Mouse (Mus musculus) gastrocnemius, adult 18-20 months (tissue): ENCODE data around the gene Mob1a. TPM values are rescaled to one million over a fixed set of nuclear protein-coding genes. Genes with fewer than 3 reads are reported as not detected.
A peak's percentile ranks its signal among the peaks of the same experiment; 100 is the strongest.

Experiments used
- DNase-seq: peaks from one replicate; pipeline ENCODE4 v3.0.0; 2021; ENCODE audit warnings: low spot score
- long read RNA-seq, 2 experiments: library from polyadenylated mRNA; stranded (forward); transcript quantifications; one replicate each; pipeline ENCODE4 v2.0.0; 2021
- total RNA-seq, 2 experiments: library from RNA; stranded (reverse); gene quantifications; 2 replicates each; pipeline ENCODE4 v1.2.3; 2021

Gene Mob1a
- total RNA-seq: 10 to 100 TPM in 1 of 2 experiments, 1 to 10 TPM in 1; 8.0 to 12.4 TPM
- long read RNA-seq, experiment 1, full-length matches to known transcripts: 2 of 5 reads
- long read RNA-seq, experiment 1, partial matches to known transcripts: 0 of 5 reads
- long read RNA-seq, experiment 1, other reads (novel, unspliced or antisense): 3 of 5 reads
- long read RNA-seq, experiment 2, full-length matches to known transcripts: 2 of 5 reads
- long read RNA-seq, experiment 2, partial matches to known transcripts: 0 of 5 reads
- long read RNA-seq, experiment 2, other reads (novel, unspliced or antisense): 3 of 5 reads

DNA sequence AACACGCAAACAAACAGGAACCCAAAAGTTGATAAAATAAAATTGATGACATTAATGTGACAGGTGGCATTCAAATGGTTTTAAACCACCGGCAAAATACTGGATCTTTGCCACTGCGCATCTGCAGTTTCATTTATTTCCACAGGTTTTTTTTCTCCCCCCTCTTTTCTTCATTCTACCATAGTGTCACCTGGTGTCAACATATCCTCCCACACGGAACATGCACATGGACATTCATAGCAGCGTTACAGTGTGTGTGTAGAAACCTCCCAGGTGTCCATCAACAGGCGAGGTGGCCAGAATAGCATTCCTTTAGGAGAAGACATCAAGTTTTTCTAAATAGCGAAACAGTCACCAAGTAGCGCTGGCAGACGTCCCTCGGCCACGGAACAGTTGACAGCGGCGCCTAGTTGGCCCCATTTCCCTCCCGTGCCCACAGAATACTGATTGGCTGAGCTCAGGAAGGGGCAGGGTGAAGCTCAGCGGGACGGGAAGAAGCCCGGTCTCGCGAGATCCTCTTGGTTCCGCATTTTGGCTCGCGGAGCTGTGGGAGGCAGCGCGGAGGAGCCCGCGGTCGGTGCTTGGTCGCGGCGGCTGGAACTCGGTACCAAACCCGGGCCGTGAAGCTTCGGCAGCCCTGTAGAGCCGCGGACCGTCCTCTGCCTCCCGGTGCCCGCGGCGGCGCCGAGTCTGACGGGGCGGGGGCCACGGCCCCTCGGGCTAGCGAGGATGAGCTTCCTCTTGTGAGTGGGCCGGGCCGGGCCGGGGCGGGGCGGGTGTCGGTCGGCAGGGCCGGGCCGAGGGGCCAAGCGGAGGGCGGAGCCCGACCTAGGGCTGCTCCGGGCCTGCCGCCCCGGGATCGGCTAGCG lies at the start of gene Mob1a, which contains the start of gene Mthfd2:
TSS of gene Mob1a (plus strand) at position 492 of the 869 bp plus-strand sequence.
TSS of gene Mthfd2 (minus strand) at position 384 of the 869 bp plus-strand sequence.
- peak; percentile 96 for DNase-seq

DNA sequence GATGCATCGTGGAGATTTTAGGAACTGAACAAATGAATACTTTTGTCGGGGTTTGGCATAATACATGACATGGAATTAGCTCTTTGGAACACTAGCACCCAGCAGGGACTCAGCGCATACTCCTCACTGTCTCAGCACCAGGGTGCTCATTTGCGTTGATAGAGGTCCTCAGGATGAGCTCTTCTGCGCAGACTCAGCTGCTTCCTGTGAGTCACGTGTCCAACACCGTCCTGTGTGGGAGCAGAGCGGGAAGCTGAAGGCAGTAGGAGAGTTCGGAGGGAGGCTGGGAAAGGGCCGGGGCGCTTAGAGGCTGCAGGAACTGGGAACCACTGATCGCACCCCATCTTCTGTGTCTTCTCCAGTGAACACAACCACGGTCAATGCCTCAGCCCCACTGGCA lies 48.7 kb upstream of the Mob1a start:
- DNase-seq: no peak

DNA sequence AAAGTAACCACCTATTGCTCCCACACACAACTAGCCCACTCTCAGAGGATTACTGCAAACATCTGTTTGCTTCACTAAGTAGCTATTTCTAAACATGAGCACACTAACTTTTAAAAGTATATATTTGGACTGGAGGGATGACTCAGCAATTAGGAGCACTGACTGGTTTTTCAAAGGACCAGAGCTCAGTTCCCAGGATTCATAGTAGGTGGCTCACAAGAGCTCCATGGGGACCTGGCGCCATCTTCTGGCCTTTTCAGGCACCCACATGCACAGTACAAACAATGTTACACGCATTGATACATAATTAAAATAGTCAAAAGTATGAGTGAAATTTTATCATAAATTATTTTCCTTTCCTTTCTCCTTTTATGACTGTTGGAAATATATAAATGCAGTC lies 46.9 kb upstream of the Mob1a start:
- no peak for DNase-seq

DNA sequence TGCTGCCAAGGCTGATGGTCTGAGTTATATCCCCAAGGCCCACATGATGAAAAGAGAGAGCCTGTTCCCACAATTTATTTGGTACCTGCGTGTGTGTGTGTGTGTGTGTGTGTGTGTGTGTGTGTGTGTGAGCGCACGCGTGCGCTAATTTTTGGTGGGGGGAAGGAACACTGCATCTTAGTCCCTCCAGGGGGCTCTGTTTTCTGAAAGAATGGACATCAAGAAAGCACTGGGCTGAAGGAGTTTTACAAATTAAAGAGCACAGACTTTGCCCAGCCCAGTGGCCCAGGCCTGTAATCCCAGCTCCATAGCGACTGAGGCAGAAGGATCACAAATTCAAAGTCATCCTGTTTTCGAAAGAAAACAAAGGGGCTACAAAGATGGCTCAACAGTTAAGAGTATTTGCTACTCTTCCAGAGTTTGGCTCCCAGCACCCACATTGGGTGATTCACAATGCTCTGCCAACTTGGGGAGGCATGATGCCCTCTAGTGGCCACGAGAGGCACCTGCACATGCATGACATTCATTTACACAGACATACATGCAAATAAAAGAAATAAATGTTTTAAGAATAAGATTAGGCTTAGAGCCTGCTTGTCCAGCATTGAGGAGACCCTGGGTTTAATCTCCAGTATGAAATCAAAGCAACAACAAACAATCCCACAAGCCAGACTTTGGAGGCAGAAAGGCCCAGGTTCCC lies 45.4 kb upstream of the Mob1a start:
- DNase-seq: no peak

DNA sequence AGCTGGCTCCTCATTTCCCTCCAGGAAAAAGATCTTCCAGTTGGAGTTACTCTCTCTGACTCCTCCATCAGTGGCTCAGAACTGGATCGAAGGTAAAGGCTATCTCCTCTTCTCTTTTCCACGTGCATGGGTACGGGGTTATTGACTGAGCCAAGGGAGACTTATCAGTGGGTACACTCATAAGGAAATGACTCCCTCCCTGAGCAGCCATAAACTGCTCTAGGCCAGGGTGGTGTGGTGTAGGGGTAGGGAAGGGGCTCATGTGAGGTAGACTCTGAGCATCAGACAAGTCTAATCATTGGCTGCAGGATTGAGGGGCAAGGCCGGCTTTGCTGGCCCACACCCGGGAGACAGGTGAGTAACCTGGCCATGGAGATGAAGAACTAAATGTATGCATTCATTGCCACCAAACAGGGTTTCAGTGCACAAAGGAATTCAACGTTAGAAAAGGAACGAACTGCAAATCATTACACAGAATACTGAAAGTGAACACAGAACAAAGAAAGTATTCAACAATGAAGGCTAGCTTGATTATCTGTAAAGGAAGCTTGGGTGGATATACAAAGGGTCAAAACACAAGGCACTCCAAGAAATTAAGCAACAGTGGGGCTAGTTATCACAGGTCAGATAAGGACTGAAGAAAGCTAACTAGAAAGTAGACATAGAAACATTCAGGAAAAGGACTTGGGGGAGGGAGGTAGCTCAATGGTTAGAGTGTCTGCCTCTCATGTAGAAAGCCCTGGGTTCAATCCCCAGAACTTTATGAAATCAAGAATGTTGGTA lies 25.2 kb upstream of the Mob1a start:
- DNase-seq: no peak

DNA sequence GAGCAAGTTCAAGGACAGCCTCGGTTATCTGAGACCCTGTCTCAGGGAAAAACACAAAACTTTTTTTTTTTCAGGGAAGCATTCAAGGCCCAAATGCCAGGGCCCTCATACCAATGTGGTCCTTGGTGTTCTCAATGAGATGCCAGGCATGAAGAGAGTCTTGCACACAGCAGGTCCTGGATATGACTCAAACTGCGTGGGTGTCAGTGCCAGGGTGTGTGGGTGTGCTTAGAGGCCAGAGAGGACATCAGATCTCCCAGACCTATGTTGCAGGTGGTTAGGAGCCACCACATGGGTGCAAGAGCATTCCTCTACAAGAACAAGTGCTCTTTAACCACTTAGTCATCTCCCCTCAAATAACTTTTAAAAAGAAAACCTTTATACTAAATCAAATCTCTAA lies 24.5 kb upstream of the Mob1a start:
- DNase-seq: no peak

DNA sequence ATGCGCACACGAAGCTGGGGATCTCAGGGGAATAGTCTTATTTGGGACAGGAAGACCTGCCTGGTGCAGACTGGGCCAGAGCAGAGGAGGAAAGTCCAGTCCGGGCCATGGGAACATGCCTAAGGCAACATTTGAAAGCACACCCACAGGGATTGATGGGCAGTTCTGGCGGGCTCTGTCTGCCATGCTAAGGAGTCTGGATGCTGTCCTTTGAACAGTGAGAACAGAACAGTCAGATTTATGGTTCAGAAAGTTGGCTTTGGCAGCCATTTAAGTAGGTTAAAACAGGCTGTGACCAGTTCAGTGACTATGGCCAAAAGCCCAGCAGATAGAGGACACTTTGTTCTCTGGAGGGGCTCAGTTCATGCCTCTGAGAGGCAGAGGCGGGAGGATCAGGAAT lies 23.6 kb upstream of the Mob1a start:
- DNase-seq: no peak

DNA sequence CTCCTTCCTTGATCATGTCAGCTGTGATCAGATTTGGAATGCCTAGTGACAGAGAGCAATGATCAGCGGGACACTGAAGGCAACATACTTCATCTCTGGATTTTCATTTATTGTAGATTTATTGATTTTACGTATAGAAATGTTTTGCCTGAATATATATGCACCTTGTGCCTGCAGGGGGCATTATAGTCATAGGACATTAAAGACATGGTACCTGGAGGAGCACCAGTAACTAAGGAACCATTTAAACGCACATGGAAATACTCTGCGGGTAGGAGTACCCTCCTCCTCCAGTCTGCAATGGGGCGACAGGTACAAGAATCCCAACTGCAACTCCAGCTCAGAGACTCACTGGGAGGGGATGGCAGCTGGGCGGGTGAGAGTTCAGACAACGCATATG lies 16.8 kb upstream of the Mob1a start:
- DNase-seq: no peak

DNA sequence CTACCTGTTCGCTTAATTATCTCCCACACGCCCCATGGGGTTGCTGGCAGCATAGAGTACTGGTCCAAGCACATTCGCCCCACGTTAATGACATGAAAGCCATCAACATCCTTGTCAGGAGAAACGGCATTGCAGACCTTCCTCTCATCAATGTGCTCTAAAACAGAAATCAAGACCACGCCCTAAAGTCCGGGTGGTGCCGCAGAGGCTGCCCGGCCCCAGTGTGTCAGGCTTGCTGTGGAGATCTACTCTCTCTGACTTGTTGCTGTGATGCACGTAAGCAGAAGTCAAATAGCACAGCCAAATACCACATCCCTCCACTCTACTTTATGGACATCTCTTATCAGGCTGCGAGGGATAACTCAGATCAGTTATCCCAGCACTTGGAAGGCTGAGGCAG lies 14.6 kb upstream of the Mob1a start:
- DNase-seq: no peak

DNA sequence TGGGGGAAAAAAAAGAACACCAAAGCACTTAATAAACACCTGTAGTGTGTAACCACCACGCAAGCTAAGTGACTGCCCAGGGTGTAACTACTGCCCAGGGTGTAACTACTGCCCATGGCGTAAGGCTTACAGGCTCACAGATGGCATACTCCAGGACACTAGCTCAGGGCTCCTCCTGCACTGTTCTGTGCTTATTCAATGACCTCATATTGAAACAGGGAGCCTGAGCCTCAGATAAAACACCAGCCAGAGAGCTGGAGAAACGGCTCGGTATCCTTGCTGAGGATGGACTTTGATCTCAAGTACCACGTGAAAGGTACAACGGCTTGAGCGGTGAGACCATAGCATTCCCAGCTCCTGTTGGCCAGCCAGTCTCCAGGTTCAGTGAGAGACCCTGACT lies 13.8 kb upstream of the Mob1a start:
- DNase-seq: no peak

DNA sequence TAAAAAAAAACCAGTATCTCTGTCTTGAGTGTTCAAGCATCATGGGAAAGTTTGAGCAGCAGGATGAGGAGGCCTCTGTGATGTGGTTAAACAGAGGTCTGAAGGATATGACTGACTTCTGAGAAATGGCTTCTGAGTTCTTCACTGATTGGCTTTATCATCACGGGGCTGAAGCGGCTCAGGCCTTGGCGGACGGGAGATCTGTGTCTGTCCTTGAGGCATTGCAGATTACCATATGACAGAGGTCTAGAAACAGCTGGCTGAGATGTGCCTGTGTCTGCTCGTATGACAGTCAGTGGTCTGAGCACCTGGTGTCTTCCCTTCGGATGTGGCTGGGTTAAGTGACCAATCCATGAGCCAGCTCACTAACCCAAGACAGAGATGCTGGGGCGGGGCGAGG lies 13.3 kb upstream of the Mob1a start:
- no peak for DNase-seq

DNA sequence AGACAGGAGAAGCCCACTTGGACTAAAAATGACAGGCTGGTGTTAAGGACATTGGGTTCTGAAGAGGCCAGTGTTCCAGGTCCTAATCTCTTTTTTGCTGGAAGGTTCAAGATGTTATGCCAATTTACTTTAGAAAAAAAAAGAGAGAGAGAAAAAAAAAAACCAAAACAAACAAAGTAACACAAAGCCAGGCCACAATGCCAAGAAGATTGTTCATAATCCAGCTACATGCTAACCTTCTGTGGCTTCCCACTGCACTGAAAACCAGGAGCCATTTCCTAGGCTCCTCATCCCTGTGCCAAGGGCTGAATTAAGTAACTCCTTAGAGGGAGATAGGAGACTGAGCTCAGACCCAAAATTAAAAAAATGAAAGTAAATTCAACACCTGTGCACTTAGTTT lies 10.5 kb upstream of the Mob1a start:
- no peak for DNase-seq

DNA sequence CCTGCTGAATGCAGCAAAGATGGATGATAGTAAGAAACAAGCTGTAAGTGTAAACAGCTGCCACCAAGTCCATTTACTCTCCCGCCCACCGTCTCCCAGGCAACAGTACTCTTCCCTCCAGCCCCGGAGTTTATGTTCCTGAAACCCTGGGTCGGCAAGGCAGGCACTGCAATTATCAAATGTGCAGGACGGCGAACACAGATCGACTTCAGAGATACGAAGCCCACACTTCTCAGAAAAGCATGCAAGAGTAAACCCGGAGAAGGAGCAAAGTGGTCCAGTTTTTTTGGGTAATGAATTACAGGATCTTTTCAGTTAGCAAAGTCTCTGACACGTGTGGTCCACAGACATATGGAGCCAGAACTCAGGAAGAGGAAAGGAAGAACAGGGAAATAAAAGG lies 9.8 kb upstream of the Mob1a start:
- no peak for DNase-seq

DNA sequence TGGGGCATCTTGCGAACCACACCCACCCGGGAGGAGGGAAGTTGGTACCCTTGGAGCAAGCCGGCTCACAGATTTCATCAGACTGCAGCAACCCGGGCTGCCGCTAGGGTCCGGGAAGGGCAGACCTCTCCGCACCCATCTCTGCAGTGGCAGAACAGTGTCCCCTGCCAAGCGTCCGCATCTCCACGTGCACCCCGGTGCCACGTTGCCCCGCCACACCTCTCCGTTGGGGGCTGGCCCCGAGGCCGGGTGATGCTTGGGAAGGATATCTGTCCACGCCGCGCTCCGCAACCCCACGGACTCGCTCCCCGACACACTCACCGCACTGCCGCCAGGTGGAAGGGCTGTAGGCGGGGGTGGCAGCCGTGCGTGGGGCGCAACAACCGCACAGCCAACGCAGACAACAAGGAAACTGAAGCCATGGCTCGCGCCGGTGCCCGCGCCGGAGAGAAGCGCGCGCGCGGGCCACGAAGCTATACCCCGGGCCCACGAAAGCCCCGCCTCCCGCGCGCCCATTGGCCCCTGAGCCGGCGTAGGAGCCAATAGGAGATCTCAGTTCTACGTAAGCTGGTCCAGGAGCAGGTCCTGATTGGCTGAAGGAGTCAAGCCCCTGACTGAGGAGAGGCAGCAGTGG lies 8.6 kb upstream of the Mob1a start:
- peak; percentile 91 for DNase-seq

DNA sequence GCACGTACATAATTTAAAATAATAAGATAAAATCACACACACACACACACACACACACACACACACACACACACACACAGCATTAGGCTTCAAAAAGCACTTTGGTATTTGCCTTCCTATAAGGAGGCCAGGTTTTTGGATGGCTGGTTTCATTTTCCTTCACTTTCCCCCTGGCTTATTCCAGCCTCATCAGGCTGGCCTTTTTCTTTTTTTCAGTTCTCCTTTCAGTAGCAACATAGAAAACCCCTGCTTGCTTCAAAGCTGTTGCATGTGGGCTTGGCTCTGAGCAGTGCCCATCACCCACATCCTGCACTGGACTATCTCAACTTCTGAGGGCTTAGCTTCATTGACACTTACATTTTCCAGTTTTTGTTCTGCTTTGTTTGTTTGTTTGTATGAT lies 3.9 kb upstream of the Mob1a start:
- no peak for DNase-seq

DNA sequence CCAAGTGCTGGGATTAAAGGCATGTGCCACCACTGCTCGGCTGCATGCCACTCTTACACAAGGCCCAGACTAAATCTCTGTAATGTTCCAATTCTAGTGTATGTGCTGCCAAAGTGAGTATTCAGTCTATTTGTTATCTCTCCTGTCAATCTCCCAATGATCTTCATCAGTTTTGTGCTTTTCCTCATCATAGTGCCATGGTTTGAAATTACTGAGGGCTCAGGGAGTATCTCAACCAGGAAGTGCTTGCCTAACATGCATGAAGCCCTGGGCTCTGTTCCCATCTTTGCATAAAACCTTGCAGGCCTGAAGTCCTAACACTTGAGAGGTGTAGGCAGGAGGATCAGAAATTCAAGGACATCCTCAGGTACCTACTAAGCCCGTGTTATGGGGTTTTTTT lies 3.0 kb upstream of the Mob1a start:
- no peak for DNase-seq

DNA sequence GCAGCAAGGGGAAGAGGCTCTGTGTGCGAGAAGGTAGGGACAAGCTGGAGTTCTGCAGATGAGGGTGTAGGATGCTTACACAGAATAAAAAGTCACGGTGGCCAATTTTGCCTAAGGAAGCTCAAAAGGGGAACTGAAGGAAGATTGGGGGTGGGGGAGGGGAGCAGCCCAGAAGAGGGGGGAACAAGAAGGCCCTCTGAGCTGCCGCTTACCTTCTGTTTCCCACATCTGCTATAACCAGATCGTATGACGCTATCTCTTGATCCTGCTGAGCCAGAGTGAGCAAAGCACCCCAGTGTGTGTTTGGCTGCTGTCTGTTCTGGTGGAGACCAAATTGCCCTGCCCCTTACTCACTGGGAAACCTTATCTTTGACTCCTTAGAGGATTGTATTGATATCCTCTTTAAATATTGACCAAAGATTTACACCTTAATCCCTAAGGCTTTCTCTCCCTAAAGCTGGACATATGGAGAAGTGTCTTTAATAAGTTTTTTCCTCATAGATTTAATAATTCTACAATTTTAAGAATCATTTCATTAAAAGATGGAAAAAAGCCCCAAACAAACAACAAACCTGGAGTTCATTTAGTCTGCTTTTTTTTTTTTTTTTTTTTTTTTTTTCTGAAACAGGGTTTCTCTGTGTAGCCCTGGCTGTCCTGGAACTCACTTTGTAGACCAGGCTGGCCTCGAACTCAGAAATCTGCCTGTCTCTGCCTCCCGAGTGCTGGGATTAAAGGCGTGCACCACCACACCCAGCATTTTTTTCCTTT lies 2.0 kb upstream of the Mob1a start:
- DNase-seq: no peak

DNA sequence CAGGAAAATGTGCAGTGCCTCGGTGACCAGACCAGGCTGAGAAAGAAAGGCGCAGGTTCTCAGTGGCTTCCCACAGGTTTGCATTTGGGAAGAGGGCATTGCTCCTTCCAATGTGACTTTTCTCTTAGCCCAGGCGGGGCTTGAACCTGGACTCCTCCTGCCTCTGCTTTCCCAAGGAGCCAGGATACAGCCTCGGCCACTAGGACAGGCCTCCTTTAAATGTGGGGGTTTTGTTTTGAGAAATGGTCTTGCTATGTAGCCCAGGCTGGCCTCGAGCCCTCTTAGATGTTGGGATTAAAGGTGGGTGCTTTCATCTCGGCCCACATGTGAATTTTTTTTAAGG lies 549 bp downstream of the Mob1a start:
- DNase-seq: no peak

DNA sequence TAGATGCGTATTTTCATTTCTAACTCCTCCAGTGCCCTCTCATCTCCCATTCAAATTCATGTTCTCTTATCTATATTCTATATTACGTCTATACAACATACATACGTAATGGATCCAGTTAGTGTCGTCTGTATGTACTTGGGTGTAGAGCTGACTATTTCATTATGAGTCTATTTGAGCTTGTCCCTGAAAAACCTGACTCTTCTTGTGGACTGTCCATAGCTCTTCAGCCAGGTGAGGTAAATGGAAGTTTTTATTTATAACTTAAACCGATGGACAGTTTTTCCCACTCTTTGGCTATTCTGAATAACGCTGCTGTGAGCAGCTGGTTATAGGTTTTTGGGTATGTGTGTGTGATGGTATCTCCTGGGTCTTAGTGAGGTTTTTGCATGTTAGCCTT lies 945 bp downstream of the Mob1a start:
- no peak for DNase-seq

DNA sequence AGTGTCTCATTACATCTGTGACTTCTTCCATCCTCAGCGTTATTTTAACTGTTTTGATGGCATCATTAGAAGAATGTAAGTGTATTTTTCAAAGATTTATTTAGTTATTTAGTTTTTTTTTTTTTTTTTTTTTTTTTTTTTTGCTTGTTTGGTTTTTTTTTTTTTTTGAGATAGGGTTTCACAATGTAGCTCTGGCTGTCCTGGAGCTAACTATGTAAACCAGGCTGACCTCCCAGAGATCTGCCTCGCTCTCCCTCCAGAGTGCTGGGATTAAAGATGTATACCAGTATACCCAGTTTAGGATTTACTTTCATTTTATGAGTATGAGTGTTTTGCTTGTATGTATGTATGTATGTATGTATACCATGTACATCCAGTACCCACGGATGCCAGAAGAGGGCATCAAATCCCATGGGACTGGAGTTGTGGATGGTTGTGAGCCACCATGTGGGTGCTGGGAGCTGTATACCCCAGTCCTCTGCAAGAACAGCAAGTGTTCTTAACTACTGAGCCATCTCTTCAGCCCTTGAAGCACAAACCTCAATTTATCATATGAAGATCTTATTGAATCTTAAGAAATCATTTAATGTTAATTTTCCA lies 1.9 kb downstream of the Mob1a start:
- DNase-seq: no peak
